Mouse (Mus musculus) heart, postnatal 0 days (tissue): ENCODE measurements around the gene Lsg1. TPM values are rescaled to one million over a fixed set of nuclear protein-coding genes. Genes with fewer than 3 reads are reported as not detected.

Source experiments
- ATAC-seq: fragments of 200-750 bp; cut with Nextera tagmentation; 2 replicates; pipeline ENCODE4 v1.8.0; 2017; ENCODE audit warnings: low read depth, moderate number of reproducible peaks, moderate library complexity; ENCODE audit not compliant: insufficient read depth
- DNase-seq: peaks from one replicate; pipeline ENCODE4 v3.0.0-alpha.2; 2016; ENCODE audit warnings: low spot score
- H3K27ac ChIP-seq: fragments of 300-500 bp; sonication (generic); 2 replicates; pipeline ENCODE4 v1.5.1; 2014; ENCODE audit warnings: low read depth, mild to moderate bottlenecking
- H3K27me3 ChIP-seq: fragments of 300-500 bp; sonication (generic); 2 replicates; pipeline ENCODE4 v1.6.1; 2014; ENCODE audit warnings: low read length, mixed read lengths; ENCODE audit not compliant: control insufficient read depth, insufficient read depth
- H3K36me3 ChIP-seq: fragments of 300-500 bp; sonication (generic); replicated peaks from 2 replicates; pipeline ENCODE4 v1.6.1; 2014; ENCODE audit warnings: low read length, mixed read lengths; ENCODE audit not compliant: control insufficient read depth, insufficient read depth
- H3K4me1 ChIP-seq: fragments of 300-500 bp; sonication (generic); 2 replicates; pipeline ENCODE4 v1.6.1; 2014; ENCODE audit warnings: antibody characterized with exemption; ENCODE audit not compliant: control insufficient read depth, insufficient read depth
- H3K4me2 ChIP-seq: fragments of 300-500 bp; sonication (generic); 2 replicates; pipeline ENCODE4 v1.6.1; 2014; ENCODE audit warnings: low read depth, mild to moderate bottlenecking, low read length, moderate library complexity
- H3K4me3 ChIP-seq: fragments of 300-500 bp; sonication (generic); 2 replicates; pipeline ENCODE4 v1.5.1; 2014; ENCODE audit warnings: low read depth, low read length
- H3K9ac ChIP-seq: fragments of 300-500 bp; sonication (generic); replicated peaks from 2 replicates; pipeline ENCODE4 v1.6.1; 2014; ENCODE audit warnings: low read depth, low read length, mixed read lengths
- H3K9me3 ChIP-seq: fragments of 300-500 bp; sonication (generic); replicated peaks from 2 replicates; pipeline ENCODE4 v1.6.1; 2016; ENCODE audit warnings: low read length; ENCODE audit not compliant: control insufficient read depth
- CTCF ChIP-seq: IDR thresholded peaks from 2 replicates; pipeline ENCODE4 v1.5.1; 2016; ENCODE audit warnings: antibody characterized with exemption, control low read depth, low read depth
- EP300 ChIP-seq: IDR thresholded peaks from 2 replicates; pipeline ENCODE4 v1.6.1; 2016; ENCODE audit warnings: antibody characterized with exemption, low read depth
- WGBS: fragments of 180-500 bp; shearing (Covaris S2); extraction: QIAGEN DNeasy Blood & Tissue Kit; methylation state at CpG from one replicate; pipeline ENCODE4 v1.1.7; 2014; 5-methylcytosine and 5-hydroxymethylcytosine counted together
- polyA plus RNA-seq: library from polyadenylated mRNA; unstranded; fragments of >200 nt; fragmentation: Nextera tagmentation; extraction: Ambion mirVana; gene quantifications from 2 replicates; pipeline ENCODE4 v1.2.1, GENCODE M21; 2015
- total RNA-seq: library from RNA; depleted of rRNA; stranded (reverse); fragments of >200 nt; gene quantifications from 2 replicates; pipeline ENCODE4 v1.2.3, GENCODE M21; 2014; ENCODE audit warnings: low replicate concordance

The Lsg1 gene
- total and polyA plus RNA-seq, 2 experiments from 2014 or later = 15.8 to 32.8 TPM

DNA sequence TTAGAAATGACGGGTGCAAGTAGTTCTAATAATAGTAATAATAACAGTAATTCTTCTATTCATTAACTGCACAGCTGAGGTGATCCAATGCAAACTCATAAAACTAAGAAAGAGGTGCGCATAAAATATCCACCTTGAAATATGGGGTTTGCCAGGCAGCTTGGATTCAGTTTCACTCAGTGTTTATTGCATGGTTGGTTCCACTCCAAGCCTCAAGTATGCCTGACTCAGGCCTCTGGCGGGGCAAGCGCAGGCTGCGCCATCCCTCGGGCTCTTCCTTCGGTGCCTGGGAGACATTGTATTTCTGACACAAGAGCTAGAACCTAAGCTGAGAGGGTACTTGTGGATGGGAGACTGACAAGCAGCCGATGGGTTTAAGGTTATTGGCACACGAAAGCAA lies 68.8 kb downstream of the Lsg1 start:
- H3K4me3 ChIP-seq = no peak overlapping the region
- H3K4me2 ChIP-seq = no peak overlapping the region
- H3K27ac ChIP-seq = no peak overlapping the region
- H3K9ac ChIP-seq = no peak overlapping the region
- no peaks in the 10 kb centered on the region for H3K9me3 ChIP-seq
- H3K27me3 ChIP-seq = no peaks in the 10 kb centered on the region
- ATAC-seq (no peak), DNase-seq (no peak)
- TF ChIP-seq EP300 (no peak), CTCF (no peak)
- WGBS = 70% methylated on average over 9 of the region's 9 CpGs
- H3K36me3 ChIP-seq = 0 out of 2 replicates have a peak, but pooled peaks cover 14% of the 10 kb centered on the region
- H3K4me1 ChIP-seq = peaks cover 12% of the 10 kb centered on the region

DNA sequence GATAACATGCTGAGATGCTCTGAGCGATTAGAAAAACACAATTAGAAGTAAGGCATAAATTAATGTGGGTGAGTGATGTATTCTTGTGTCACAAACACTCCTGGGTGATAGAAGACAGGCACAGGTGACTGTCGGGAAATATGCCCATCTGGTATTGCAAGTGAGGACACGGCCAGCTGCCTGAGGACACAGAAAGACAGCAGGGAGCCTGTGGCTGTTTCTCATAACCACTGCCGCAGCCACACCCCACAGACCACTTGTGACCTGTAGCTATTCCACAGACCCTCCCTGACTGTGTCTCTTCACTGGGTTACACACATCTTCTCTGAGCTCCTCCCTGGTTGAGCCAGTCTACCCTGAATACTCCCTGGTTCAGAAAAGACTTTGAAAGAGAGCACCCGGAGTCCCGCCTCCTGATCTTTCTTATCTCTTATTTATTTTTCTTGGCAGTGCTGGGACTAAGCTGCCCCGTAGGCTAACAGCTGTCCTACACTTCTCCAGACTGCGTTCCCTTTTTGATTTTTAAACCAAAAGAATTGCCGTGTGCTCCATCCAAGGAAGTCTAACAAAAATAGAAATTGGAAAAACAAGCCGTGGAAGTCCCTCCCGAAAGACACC lies 69.6 kb downstream of the Lsg1 start:
- no peak overlapping the region for H3K4me3 ChIP-seq
- no peak overlapping the region; the same call in 1 of the 2 replicates for H3K9ac ChIP-seq
- DNase-seq (peak; percentile 52), ATAC-seq (0 out of 2 replicates have a peak, but pooled peaks have one; percentile 31)
- WGBS = 18% methylated on average over 11 of the region's 11 CpGs
- peaks cover 21% of the 10 kb centered on the region for H3K4me1 ChIP-seq
- no peaks in the 10 kb centered on the region for H3K27me3 ChIP-seq
- no peaks in the 10 kb centered on the region for H3K9me3 ChIP-seq
- TF ChIP-seq EP300 (no peak), CTCF (no peak)
- peak overlapping the region; percentile 32 for H3K4me2 ChIP-seq
- peak overlapping the region; percentile 67 for H3K27ac ChIP-seq
- 0 out of 2 replicates have a peak, but pooled peaks cover 14% of the 10 kb centered on the region for H3K36me3 ChIP-seq

DNA sequence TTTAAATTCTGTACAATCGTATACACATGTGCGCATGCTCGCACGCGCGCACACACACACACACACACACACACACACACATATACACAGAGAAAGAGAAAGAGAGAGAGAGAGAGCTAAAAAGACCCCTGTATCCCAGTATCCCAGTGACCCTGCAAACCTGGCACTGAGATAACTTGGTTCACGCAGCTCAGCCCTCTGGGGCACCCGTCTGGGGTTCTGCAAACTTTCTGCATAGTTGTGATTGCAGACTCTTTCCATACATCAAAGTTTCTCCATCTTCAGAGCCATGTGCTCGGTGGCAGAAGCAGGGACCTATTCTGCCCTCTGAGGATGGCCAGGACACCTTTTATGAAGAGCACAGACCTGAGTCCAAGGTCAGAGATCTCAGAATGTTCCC lies 70.4 kb downstream of the Lsg1 start:
- Histone ChIP-seq H3K4me3 (no peak overlapping the region), H3K9me3 (no peaks in the 10 kb centered on the region), H3K4me2 (no peak overlapping the region), H3K9ac (no peak overlapping the region), H3K27me3 (no peaks in the 10 kb centered on the region), H3K36me3 (0 out of 2 replicates have a peak, but pooled peaks cover 14% of the 10 kb centered on the region), H3K27ac (no peak overlapping the region), H3K4me1 (peaks cover 29% of the 10 kb centered on the region)
- no peak for ATAC-seq
- no peak for TF ChIP-seq EP300
- no peak for TF ChIP-seq CTCF
- 92% methylated on average over 9 of the region's 9 CpGs for WGBS
- DNase-seq = no peak

DNA sequence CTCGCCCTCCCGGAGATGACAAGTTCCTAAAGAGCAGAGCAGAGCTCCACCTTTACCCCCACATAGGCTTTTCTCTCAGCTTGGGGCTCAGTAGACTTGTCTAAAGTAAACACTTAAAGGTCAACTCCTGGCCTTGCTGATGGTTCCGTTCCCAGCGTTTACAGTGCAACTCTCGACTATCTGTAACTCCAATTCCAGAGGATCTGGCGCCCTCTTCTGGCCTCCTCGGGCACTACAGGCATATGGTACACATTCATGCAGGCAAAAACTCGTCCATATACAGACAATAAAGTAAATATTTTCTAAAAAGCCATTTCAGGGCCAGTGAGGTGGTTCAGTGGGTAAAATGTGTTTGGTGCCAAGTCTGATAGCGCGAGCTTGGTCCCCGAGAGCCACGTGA lies 72.0 kb downstream of the Lsg1 start:
- H3K9me3 ChIP-seq = no peaks in the 10 kb centered on the region
- ATAC-seq (no peak), DNase-seq (no peak)
- no peak overlapping the region for H3K9ac ChIP-seq
- no peak overlapping the region for H3K4me3 ChIP-seq
- TF ChIP-seq EP300 = no peak
- peak; percentile 41 for TF ChIP-seq CTCF
- H3K27ac ChIP-seq = no peak overlapping the region
- H3K4me1 ChIP-seq = peaks cover 40% of the 10 kb centered on the region
- H3K27me3 ChIP-seq = no peaks in the 10 kb centered on the region
- no peak overlapping the region for H3K4me2 ChIP-seq
- WGBS = 79% methylated on average over 12 of the region's 12 CpGs
- 0 out of 2 replicates have a peak, but pooled peaks cover 14% of the 10 kb centered on the region for H3K36me3 ChIP-seq

DNA sequence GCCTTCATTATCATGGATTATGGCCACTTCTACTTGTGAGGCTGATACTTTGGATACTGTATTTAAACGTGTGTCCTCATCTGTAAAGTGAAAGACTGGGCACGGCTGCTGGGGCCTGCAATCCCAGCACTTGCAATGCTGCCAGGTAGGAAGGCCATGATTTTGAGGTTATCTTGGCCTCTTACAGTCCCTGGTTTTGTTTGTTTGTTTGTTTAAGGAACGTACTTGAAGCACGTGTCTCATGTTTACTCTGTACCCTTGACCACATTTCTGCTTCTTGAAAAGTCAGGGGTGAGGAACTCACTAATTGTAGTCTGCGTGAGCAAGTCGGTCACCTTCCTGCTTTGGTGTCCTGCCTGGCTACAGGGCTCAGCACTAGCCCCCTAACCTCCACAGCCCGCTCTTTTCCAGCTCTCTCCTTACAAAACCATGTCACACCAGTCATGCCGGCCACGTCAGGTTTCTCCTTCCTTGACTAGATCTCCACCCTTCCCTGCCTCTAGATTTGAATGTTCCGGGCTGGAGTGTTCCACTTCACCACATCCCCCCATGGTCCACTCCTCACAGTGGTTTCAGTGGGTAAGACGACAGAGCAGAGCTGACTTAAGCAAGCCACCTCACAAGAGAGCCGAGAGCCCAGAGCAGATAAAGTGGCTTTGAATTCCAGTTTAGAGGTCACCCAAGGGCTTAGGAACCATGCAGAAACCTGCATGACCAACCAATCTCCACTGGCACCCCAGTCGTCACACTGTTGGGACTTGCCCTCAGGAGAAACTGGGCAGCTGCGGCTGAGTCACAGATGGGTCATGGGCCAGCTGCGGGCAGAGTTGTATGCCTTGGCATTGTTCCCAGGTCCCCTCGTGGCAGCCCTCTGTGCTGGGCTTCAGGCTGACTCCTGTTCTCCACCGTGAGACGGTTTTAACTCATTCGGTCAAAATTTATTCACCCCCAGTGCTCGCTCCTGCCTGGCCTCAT lies 74.1 kb downstream of the Lsg1 start:
- peak overlapping the region; percentile 97 for H3K27ac ChIP-seq
- TF ChIP-seq CTCF (no peak; the same call in 1 of the 2 replicates), EP300 (0 out of 2 replicates have a peak, but pooled peaks have one; percentile 29)
- DNase-seq (peak; percentile 82), ATAC-seq (peak; percentile 79)
- H3K9me3 ChIP-seq = no peaks in the 10 kb centered on the region
- no peak overlapping the region for H3K4me3 ChIP-seq
- no peaks in the 10 kb centered on the region; the same call in 1 of the 2 replicates for H3K27me3 ChIP-seq
- peaks cover 45% of the 10 kb centered on the region for H3K4me1 ChIP-seq
- H3K4me2 ChIP-seq = no peak overlapping the region
- 44% methylated on average over 20 of the region's 20 CpGs for WGBS
- 0 out of 2 replicates have a peak, but pooled peaks cover 14% of the 10 kb centered on the region for H3K36me3 ChIP-seq
- H3K9ac ChIP-seq = no peak overlapping the region
